Mouse (Mus musculus): Measurements from ENCODE around the gene Map7. TPM values are rescaled to one million over a fixed set of nuclear protein-coding genes. Genes with fewer than 3 reads are reported as not detected.

The Map7 gene
- polyA plus RNA-seq, 1 experiment from 2014 or later, result 13.2 TPM

GRCm38 (mm10) chr10:20249091-20249490, 100.8 kb downstream of the Map7 start:
- Histone ChIP-seq H3K27me3 (no peaks in the 10 kb centered on the region), H3K9ac (no peak overlapping the region), H3K9me3 (no peaks in the 10 kb centered on the region), H3K4me1 (no peaks in the 10 kb centered on the region), H3K36me3 (no peaks in the 10 kb centered on the region), H3K27ac (no peak overlapping the region), H3K4me2 (no peak overlapping the region), H3K4me3 (no peak overlapping the region)
- WGBS, result 95% methylated on average over 10 of the region's 10 CpGs
- ATAC-seq (ENCODE audit: insufficient number of reproducible peaks, low FRiP score, low TSS enrichment, low read depth), result no peak

- H3K27ac ChIP-seq, result no peak overlapping the region
- H3K9ac ChIP-seq, result no peak overlapping the region
- H3K27me3 ChIP-seq, result no peaks in the 10 kb centered on the region
- H3K36me3 ChIP-seq, result no peaks in the 10 kb centered on the region
- ATAC-seq (ENCODE audit: insufficient number of reproducible peaks, low FRiP score, low TSS enrichment, low read depth), result no peak
- no peak overlapping the region for H3K4me2 ChIP-seq
- no peaks in the 10 kb centered on the region for H3K9me3 ChIP-seq
- WGBS, result 84% methylated on average over 8 of the region's 8 CpGs
- H3K4me3 ChIP-seq, result no peak overlapping the region
- H3K4me1 ChIP-seq, result no peaks in the 10 kb centered on the region
Observed at GRCm38 (mm10) chr10:20255579-20255978, 107.3 kb downstream of the Map7 start.

- Histone ChIP-seq H3K4me2 (no peak overlapping the region), H3K27ac (no peak overlapping the region), H3K9me3 (no peaks in the 10 kb centered on the region), H3K36me3 (no peaks in the 10 kb centered on the region), H3K4me1 (no peaks in the 10 kb centered on the region), H3K27me3 (no peaks in the 10 kb centered on the region), H3K9ac (no peak overlapping the region), H3K4me3 (no peak overlapping the region)
- WGBS, result 86% methylated on average over 14 of the region's 14 CpGs
- ATAC-seq (ENCODE audit: insufficient number of reproducible peaks, low FRiP score, low TSS enrichment, low read depth), result no peak
Observed at GRCm38 (mm10) chr10:20257054-20257643, 108.9 kb downstream of the Map7 start.

DNA sequence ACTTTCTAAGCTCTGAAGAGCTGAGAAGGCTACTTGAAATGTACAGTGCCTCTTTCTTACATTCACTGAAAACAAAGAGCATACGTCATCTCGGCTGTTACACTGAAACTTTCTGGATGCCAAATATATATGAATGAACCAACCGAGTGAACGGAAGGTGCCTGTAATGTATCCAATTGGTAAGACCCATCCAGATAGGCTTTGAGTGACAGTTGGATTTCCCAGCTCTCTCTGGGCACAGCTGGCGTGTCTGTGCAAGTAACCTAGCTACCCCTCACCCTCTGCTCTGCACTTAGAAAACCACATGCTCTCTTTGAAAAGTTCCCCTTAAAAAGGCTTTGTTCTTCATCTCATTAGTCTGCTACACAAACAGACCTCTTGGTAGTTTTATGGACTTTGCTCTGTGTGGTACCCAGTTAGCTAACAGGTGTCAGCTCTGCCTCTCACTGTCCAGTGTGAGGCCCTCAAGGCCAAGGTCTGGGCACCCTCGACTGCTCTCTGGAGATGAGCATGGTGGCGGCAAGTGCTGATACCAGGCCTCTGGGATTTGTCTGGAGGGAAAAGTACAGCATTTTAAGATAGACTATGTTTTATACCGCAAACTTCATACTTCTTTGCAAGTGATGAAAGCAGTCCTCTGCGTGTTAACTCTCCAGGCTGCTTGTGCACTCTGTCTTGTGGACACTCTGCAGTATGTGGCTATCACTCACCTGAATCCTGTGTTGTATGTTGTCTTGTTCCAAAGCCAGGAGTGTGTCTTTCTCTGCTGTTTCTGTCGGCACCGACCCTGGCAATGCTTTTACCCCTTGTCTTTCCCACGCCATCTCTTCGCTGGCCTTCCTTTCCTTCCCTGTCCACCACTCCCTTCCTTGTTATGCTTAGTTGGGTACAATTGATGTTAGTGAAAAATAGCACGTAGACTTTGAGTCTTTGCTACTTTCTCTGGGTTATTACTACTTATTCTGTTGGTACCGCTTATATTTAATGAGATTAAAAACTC, 109.8 kb downstream of the Map7 start:
- Histone ChIP-seq H3K4me2 (no peak overlapping the region), H3K9ac (no peak overlapping the region), H3K27me3 (no peaks in the 10 kb centered on the region), H3K27ac (no peak overlapping the region), H3K4me3 (no peak overlapping the region), H3K36me3 (no peaks in the 10 kb centered on the region), H3K4me1 (no peaks in the 10 kb centered on the region), H3K9me3 (no peaks in the 10 kb centered on the region)
- 77% methylated on average over 15 of the region's 15 CpGs for WGBS
- ATAC-seq (ENCODE audit: insufficient number of reproducible peaks, low FRiP score, low TSS enrichment, low read depth), result no peak

DNA sequence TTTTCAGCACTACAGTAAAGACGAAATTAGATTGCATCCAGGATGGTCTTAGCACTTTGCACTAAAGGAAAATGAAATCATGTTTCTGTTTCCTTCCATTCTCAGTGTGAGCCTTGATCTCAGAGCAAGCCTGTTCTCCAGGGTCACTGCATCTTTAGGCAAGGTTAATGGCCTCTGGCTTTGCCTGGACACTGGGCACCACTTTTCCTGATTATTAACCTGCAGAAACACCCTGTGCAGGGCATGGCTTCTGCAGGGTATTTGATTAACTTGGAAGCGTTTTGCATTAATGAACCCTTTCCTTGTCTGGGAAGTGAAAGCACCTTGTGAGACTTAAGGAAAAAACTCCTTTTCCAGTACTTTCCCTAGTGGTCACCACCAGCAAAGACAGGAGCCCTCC, 111.2 kb downstream of the Map7 start:
- Histone ChIP-seq H3K9me3 (no peaks in the 10 kb centered on the region), H3K27me3 (no peaks in the 10 kb centered on the region), H3K4me1 (no peaks in the 10 kb centered on the region), H3K9ac (no peak overlapping the region), H3K4me2 (no peak overlapping the region), H3K27ac (no peak overlapping the region), H3K36me3 (no peaks in the 10 kb centered on the region), H3K4me3 (no peak overlapping the region)
- ATAC-seq (ENCODE audit: insufficient number of reproducible peaks, low FRiP score, low TSS enrichment, low read depth), result no peak
- WGBS, result 77% methylated on average over 2 of the region's 2 CpGs

GRCm38 (mm10) chr10:20262896-20263295, 114.6 kb downstream of the Map7 start:
- no peaks in the 10 kb centered on the region for H3K9me3 ChIP-seq
- H3K27me3 ChIP-seq, result no peaks in the 10 kb centered on the region
- H3K27ac ChIP-seq, result no peak overlapping the region
- ATAC-seq (ENCODE audit: insufficient number of reproducible peaks, low FRiP score, low TSS enrichment, low read depth), result no peak
- no peak overlapping the region for H3K4me3 ChIP-seq
- H3K4me1 ChIP-seq, result no peaks in the 10 kb centered on the region
- no peaks in the 10 kb centered on the region for H3K36me3 ChIP-seq
- no peak overlapping the region for H3K9ac ChIP-seq
- no peak overlapping the region for H3K4me2 ChIP-seq
- 84% methylated on average over 6 of the region's 6 CpGs for WGBS

DNA sequence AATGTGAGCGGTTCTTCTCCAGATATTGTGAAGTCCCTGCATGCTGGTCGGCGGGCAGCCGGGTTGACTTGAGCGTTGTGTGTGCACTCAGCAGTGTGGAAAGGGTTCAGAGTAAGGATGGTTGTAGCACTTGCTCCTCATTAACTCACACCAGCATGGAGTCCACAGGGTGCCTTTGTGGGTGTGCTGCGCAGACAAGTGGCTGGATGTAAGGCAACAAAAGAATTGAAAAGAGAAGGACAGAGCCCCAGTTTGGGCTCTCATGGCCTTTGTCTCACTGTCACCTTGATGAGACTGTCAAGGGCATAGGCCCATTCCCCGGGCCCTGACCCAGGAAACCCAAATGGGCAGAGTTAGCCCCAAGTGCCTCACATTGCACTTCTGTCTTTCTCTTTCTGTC, 116.2 kb downstream of the Map7 start:
- WGBS, result 91% methylated on average over 7 of the region's 7 CpGs
- H3K4me3 ChIP-seq, result no peak overlapping the region
- no peaks in the 10 kb centered on the region for H3K27me3 ChIP-seq
- H3K4me2 ChIP-seq, result no peak overlapping the region
- no peak overlapping the region for H3K27ac ChIP-seq
- H3K9me3 ChIP-seq, result no peaks in the 10 kb centered on the region
- no peaks in the 10 kb centered on the region for H3K4me1 ChIP-seq
- H3K36me3 ChIP-seq, result no peaks in the 10 kb centered on the region
- no peak for ATAC-seq (ENCODE audit: insufficient number of reproducible peaks, low FRiP score, low TSS enrichment, low read depth)
- H3K9ac ChIP-seq, result no peak overlapping the region

DNA sequence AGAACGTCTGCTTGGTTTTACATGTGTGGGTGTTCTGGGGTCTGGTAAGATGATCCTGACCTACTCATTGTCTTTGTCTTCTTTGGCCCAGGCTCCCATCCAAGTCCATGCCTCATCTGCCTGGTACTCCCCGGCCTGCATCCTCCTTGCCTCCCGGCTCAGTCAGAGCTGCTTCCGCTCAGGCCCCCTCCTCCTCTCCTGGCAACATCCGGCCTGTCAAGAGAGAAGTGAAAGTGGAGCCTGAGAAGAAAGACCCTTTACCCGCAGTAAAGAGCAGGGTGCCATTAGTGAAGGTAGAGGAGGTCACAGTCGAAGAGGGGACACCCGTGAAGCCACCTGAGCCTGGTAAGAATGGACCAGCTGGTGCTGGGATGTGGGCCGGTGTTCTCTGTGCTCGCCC, 118.8 kb downstream of the Map7 start:
- Histone ChIP-seq H3K4me3 (no peak overlapping the region), H3K4me2 (no peak overlapping the region), H3K9me3 (no peaks in the 10 kb centered on the region), H3K27ac (no peak overlapping the region), H3K4me1 (no peaks in the 10 kb centered on the region), H3K27me3 (no peaks in the 10 kb centered on the region; the same call in 1 of the 2 replicates), H3K9ac (no peak overlapping the region), H3K36me3 (no peaks in the 10 kb centered on the region)
- 57% methylated on average over 10 of the region's 10 CpGs for WGBS
- no peak for ATAC-seq (ENCODE audit: insufficient number of reproducible peaks, low FRiP score, low TSS enrichment, low read depth)

DNA sequence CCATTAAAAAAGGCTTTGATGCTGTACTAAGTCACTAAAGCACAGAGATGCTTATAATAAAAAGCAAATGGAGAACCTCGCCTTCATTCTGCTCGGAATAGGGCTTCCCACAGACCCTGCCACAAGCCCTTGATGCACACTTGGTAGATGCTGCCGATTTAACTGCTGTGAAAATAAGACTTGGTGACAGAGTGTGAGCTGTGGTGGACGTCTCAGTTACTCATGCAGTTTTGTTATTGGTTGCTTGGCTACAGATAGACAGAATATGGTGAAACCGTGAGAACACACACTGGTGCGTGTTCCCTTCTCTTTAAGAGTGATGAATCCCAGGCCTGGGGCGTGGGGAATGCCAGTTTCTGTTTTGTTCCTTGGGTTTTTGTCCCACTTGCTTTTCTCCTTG, 120.7 kb downstream of the Map7 start:
- Histone ChIP-seq H3K27me3 (peaks cover 10% of the 10 kb centered on the region; the same call in 1 of the 2 replicates), H3K27ac (no peak overlapping the region), H3K4me3 (no peak overlapping the region), H3K9ac (no peak overlapping the region), H3K9me3 (no peaks in the 10 kb centered on the region), H3K4me2 (no peak overlapping the region), H3K4me1 (no peaks in the 10 kb centered on the region), H3K36me3 (no peaks in the 10 kb centered on the region)
- WGBS, result 42% methylated on average over 7 of the region's 7 CpGs
- ATAC-seq (ENCODE audit: insufficient number of reproducible peaks, low FRiP score, low TSS enrichment, low read depth), result no peak

DNA sequence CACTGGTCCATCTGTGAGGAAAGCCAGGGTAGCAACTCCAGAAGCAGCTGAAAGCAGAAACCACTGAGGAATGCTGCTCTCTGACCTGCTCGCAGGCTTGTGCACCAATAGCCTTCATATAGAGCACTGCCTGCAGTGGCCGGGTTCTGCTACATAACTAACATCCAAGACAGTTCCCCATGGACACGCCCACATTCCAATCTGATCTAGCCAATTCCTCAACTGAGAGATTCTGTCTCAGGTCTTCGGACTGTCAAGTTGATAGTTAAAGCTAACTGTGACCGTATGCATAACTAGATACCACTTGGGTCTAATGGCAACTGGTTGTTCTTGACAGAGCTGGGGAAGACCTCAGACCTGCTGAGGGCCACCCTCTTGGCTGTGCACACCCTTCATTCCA, 124.1 kb downstream of the Map7 start:
- no peaks in the 10 kb centered on the region for H3K9me3 ChIP-seq
- no peak overlapping the region for H3K4me2 ChIP-seq
- no peak overlapping the region for H3K9ac ChIP-seq
- H3K27me3 ChIP-seq, result peaks cover 10% of the 10 kb centered on the region; the same call in 1 of the 2 replicates
- no peaks in the 10 kb centered on the region for H3K4me1 ChIP-seq
- no peaks in the 10 kb centered on the region for H3K36me3 ChIP-seq
- WGBS, result 83% methylated on average over 5 of the region's 5 CpGs
- no peak for ATAC-seq (ENCODE audit: insufficient number of reproducible peaks, low FRiP score, low TSS enrichment, low read depth)
- no peak overlapping the region for H3K27ac ChIP-seq
- no peak overlapping the region for H3K4me3 ChIP-seq

- no peaks in the 10 kb centered on the region for H3K36me3 ChIP-seq
- no peak overlapping the region for H3K4me2 ChIP-seq
- H3K4me1 ChIP-seq, result no peaks in the 10 kb centered on the region
- WGBS, result 63% methylated on average over 15 of the region's 15 CpGs
- H3K9me3 ChIP-seq, result no peaks in the 10 kb centered on the region
- H3K27me3 ChIP-seq, result peaks cover 10% of the 10 kb centered on the region; the same call in 1 of the 2 replicates
- H3K4me3 ChIP-seq, result no peak overlapping the region
- no peak overlapping the region for H3K9ac ChIP-seq
- no peak overlapping the region for H3K27ac ChIP-seq
- ATAC-seq (ENCODE audit: insufficient number of reproducible peaks, low FRiP score, low TSS enrichment, low read depth), result no peak
Observed at GRCm38 (mm10) chr10:20273278-20273677, 125.0 kb downstream of the Map7 start.

DNA sequence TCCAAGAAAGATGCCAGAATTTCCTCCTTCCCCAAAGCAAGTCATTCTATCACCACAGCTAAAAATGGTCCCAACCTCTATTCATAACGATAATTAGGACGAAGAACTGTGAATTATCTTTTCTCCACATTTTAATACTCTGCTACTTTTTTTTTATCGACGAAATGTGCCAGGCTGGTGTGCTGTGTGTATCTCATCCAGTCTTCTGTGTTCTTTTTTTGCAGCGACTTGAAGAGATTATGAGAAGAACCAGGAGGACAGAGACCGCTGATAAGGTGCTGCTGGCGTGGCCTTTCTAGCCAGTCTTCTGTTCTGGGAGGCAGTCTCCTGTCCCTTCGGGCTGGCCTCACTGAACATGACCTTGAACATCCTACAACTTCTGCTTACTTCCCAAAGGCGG, 125.8 kb downstream of the Map7 start:
- no peaks in the 10 kb centered on the region for H3K36me3 ChIP-seq
- peaks cover 10% of the 10 kb centered on the region; the same call in 1 of the 2 replicates for H3K27me3 ChIP-seq
- no peaks in the 10 kb centered on the region for H3K9me3 ChIP-seq
- H3K27ac ChIP-seq, result no peak overlapping the region
- no peaks in the 10 kb centered on the region for H3K4me1 ChIP-seq
- H3K4me3 ChIP-seq, result no peak overlapping the region
- no peak overlapping the region for H3K4me2 ChIP-seq
- 86% methylated on average over 9 of the region's 9 CpGs for WGBS
- ATAC-seq (ENCODE audit: insufficient number of reproducible peaks, low FRiP score, low TSS enrichment, low read depth), result no peak
- H3K9ac ChIP-seq, result no peak overlapping the region
